Mouse (Mus musculus) CD4-positive, CD25-positive, alpha-beta regulatory T cell, adult 9 weeks (primary cell): ENCODE results near the gene Capn15. TPM values are rescaled to one million over a fixed set of nuclear protein-coding genes. Genes with fewer than 3 reads are reported as not detected.

Experiments used
- polyA plus RNA-seq: library from polyadenylated mRNA; unstranded; fragments of 100-300 nt; shearing (Covaris generic); gene quantifications from one replicate; pipeline ENCODE4 v1.2.1, GENCODE M21; 2017

Gene Capn15
- polyA plus RNA-seq: 14.6 TPM

GRCm38 (mm10) chr17:25985306-25986294 lies at the start of gene Capn15:
Gene Capn15 (minus strand): TSS chr17:25985796.

GRCm38 (mm10) chr17:25951803-25952623 lies 33.6 kb downstream of the Capn15 start, which contains the start of gene A930017K11Rik:
Gene A930017K11Rik (minus strand): TSS chr17:25952565.

GRCm38 (mm10) chr17:25944366-25945163 lies 41.0 kb downstream of the Capn15 start, which contains the start of the genes Pigq and Nhlrc4:
Gene Pigq (minus strand): TSS chr17:25944936.
Gene Nhlrc4 (minus strand): TSS chr17:25944961.

GRCm38 (mm10) chr17:25919144-25919785 lies 66.3 kb downstream of the Capn15 start, which contains the start of gene Rab40c:
Gene Rab40c (minus strand): TSS chr17:25919727.

Other genes starting within 250 kb of the Capn15 start
- gene Mslnl, start 249.8 kb downstream of the Capn15 start, polyA plus RNA-seq: not detected
- not detected for gene Msln, start 231.4 kb downstream of the Capn15 start, polyA plus RNA-seq
- gene Narfl, start 212.0 kb downstream of the Capn15 start, polyA plus RNA-seq: 29.9 TPM
- gene Haghl, start 200.1 kb downstream of the Capn15 start, polyA plus RNA-seq: 59.1 TPM
- gene Ccdc78, start 199.2 kb downstream of the Capn15 start, polyA plus RNA-seq: 0.52 TPM
- gene Fam173a, start 192.9 kb downstream of the Capn15 start, polyA plus RNA-seq: 259 TPM
- gene AC134908.4, start 190.1 kb downstream of the Capn15 start, polyA plus RNA-seq: not detected
- gene Metrn, start 188.7 kb downstream of the Capn15 start, polyA plus RNA-seq: 7.7 TPM
- not detected for gene Fbxl16, start 176.7 kb downstream of the Capn15 start, polyA plus RNA-seq
- gene Wdr24, start 162.2 kb downstream of the Capn15 start, polyA plus RNA-seq: 46.8 TPM
- 44.0 TPM for gene Jmjd8, start 156.9 kb downstream of the Capn15 start, polyA plus RNA-seq
- gene Stub1, start 152.4 kb downstream of the Capn15 start, polyA plus RNA-seq: 63.7 TPM
- 0.27 TPM for gene Rhbdl1, start 148.5 kb downstream of the Capn15 start, polyA plus RNA-seq
- 0.48 TPM for gene Gm20683, start 144.0 kb downstream of the Capn15 start, polyA plus RNA-seq
- 45.1 TPM for gene Rhot2, start 140.9 kb downstream of the Capn15 start, polyA plus RNA-seq
- gene Wdr90, start 124.3 kb downstream of the Capn15 start, polyA plus RNA-seq: 6.7 TPM
- gene Mcrip2, start 117.0 kb downstream of the Capn15 start, polyA plus RNA-seq: 2.4 TPM
- gene Mettl26, start 110.7 kb downstream of the Capn15 start, polyA plus RNA-seq: 112 TPM
- gene Wfikkn1, start 104.9 kb downstream of the Capn15 start, polyA plus RNA-seq: 1.5 TPM
- gene Rab40c, start 66.1 kb downstream of the Capn15 start, polyA plus RNA-seq: 5.6 TPM
- gene Pigq, start 40.9 kb downstream of the Capn15 start, polyA plus RNA-seq: 63.9 TPM
- not detected for gene Nhlrc4, start 40.8 kb downstream of the Capn15 start, polyA plus RNA-seq
- not detected for gene A930017K11Rik, start 33.2 kb downstream of the Capn15 start, polyA plus RNA-seq
- gene Rab11fip3, start 83.8 kb upstream of the Capn15 start, polyA plus RNA-seq: 1.5 TPM
- gene Decr2, start 104.5 kb upstream of the Capn15 start, polyA plus RNA-seq: 35.3 TPM
- 2.0 TPM for gene Nme4, start 109.8 kb upstream of the Capn15 start, polyA plus RNA-seq
- gene Tmem8, start 127.5 kb upstream of the Capn15 start, polyA plus RNA-seq: 4.8 TPM
- 93.0 TPM for gene Mrpl28, start 137.7 kb upstream of the Capn15 start, polyA plus RNA-seq
- 8.9 TPM for gene Axin1, start 152.9 kb upstream of the Capn15 start, polyA plus RNA-seq
- not detected for gene Pdia2, start 213.3 kb upstream of the Capn15 start, polyA plus RNA-seq
- gene Rgs11, start 217.2 kb upstream of the Capn15 start, polyA plus RNA-seq: 17.6 TPM
- gene Arhgdig, start 222.0 kb upstream of the Capn15 start, polyA plus RNA-seq: not detected